Mouse (Mus musculus): Measurements from ENCODE around the gene Adh6b. TPM values are rescaled to one million over a fixed set of nuclear protein-coding genes. Genes with fewer than 3 reads are reported as not detected.

The Adh6b gene
- total RNA-seq (2015; ENCODE audit: low replicate concordance) (not detected in 2 replicates), total RNA-seq (2017; ENCODE audit: low replicate concordance) (not detected in 2 replicates)

GRCm38 (mm10) chr3:138341471-138341870 is at the start of gene Adh6b:
Gene Adh6b (plus strand): TSS chr3:138341775.
- no peak for ATAC-seq (replicated peaks; ENCODE audit: low FRiP score, poor library complexity, severe bottlenecking)

GRCm38 (mm10) chr3:138293298-138293895 is 48.2 kb upstream of the Adh6b start:
- no peak for ATAC-seq (replicated peaks; ENCODE audit: low FRiP score, poor library complexity, severe bottlenecking)

DNA sequence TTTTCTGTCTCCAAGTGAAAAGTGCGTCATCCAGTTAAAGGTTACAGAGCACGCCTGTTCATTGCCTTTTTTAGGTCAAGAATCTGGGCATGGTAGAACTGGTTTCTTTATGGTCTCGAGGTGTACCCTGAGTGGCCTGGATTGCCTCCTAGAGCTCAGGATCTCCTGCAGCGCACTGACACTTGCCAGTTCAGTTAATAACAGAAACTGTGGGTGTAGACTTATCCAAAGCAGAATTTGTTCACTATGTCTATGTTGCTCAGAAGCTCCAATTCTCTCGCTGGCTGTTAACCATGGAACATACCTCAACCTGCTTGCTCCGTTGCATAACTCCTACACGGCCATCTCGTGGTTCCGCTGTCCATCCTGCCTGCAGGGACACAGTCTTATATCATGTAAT is 41.4 kb upstream of the Adh6b start:
- no peak for ATAC-seq (replicated peaks; ENCODE audit: low FRiP score, poor library complexity, severe bottlenecking)

- no peak for ATAC-seq (replicated peaks; ENCODE audit: low FRiP score, poor library complexity, severe bottlenecking)
Measured at GRCm38 (mm10) chr3:138302676-138303075, 38.9 kb upstream of the Adh6b start.

- ATAC-seq (replicated peaks; ENCODE audit: low FRiP score, poor library complexity, severe bottlenecking): no peak
Measured at GRCm38 (mm10) chr3:138303771-138304488, 37.6 kb upstream of the Adh6b start.

- no peak for ATAC-seq (replicated peaks; ENCODE audit: low FRiP score, poor library complexity, severe bottlenecking)
Measured at GRCm38 (mm10) chr3:138304489-138304871, 37.1 kb upstream of the Adh6b start.

- no peak for ATAC-seq (replicated peaks; ENCODE audit: low FRiP score, poor library complexity, severe bottlenecking)
Measured at GRCm38 (mm10) chr3:138305486-138306289, 35.9 kb upstream of the Adh6b start.

- no peak for ATAC-seq (replicated peaks; ENCODE audit: low FRiP score, poor library complexity, severe bottlenecking)
Measured at GRCm38 (mm10) chr3:138306290-138306683, 35.3 kb upstream of the Adh6b start.

- ATAC-seq (replicated peaks; ENCODE audit: low FRiP score, poor library complexity, severe bottlenecking): no peak
Measured at GRCm38 (mm10) chr3:138309910-138310309, 31.7 kb upstream of the Adh6b start.

DNA sequence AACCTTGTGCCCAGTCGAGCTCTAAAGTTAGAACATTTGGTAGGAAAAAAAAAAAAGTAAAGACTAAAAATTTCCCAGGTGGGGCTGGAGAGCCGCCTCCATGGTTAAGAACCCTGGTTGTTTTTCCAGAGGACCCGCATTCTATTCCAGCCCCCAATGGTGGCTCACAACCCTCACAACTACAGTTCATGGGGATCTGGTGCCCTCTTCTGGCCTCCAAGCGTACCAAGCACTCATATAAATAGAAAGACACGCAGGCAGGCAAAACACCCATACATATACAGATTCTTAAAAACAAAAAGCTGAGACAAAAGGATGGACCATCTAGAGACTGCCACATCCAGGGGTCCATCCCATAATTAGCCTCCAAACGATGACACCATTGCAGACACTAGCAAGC is 30.6 kb upstream of the Adh6b start:
- no peak for ATAC-seq (replicated peaks; ENCODE audit: low FRiP score, poor library complexity, severe bottlenecking)

DNA sequence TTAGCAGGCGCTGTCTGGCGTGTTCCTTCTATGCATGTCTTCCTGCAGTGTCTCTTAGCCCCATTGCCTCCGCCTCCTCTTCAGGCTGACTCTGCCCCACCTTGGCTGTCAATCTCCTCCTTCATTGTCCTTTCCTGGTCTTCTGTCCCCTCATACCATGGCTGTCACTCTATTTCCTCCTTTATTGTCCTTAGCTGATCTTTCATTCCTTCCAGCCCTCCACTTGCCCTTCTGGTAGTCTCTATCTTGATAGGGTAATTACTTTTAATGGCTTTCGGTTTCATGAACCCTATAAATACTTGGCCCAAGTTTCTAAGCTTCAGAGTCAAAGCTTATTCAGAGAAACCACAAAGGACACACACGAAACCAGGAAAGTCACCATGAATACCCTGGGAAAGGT is 28.6 kb upstream of the Adh6b start, which contains the start of gene Adh6a:
Gene Adh6a (plus strand): TSS at position 322 of the 400 bp plus-strand sequence.
- no peak for ATAC-seq (replicated peaks; ENCODE audit: low FRiP score, poor library complexity, severe bottlenecking)

DNA sequence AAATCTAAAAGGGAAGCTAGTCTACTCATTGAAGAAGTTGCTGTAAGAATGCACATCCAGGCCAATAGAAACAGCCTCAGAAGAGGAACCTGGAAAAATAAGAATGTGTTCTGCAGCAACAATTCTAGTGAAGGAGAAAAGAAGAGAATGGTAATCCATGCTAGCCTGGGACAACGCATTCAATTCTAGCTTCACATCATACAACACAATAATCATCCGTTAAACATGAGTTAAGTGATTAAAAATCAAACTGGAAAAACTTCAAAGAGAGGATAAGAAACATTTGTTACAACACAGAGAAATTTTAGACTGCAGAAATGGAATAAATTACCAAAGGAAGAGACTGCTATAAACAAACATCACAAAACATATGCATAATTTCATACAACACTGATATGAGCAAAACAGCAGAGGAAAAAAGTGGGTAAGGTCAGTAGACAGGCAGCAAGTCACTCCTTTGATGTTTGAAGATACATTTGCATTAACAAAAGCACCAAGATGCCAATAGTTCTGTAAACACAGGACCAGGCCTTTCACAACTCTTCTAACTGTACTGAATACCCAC is 24.6 kb upstream of the Adh6b start:
- no peak for ATAC-seq (replicated peaks; ENCODE audit: low FRiP score, poor library complexity, severe bottlenecking)

- no peak for ATAC-seq (replicated peaks; ENCODE audit: low FRiP score, poor library complexity, severe bottlenecking)
Measured at GRCm38 (mm10) chr3:138325001-138325400, 16.6 kb upstream of the Adh6b start.

GRCm38 (mm10) chr3:138325466-138325865 is 16.1 kb upstream of the Adh6b start:
- ATAC-seq (replicated peaks; ENCODE audit: low FRiP score, poor library complexity, severe bottlenecking): no peak

DNA sequence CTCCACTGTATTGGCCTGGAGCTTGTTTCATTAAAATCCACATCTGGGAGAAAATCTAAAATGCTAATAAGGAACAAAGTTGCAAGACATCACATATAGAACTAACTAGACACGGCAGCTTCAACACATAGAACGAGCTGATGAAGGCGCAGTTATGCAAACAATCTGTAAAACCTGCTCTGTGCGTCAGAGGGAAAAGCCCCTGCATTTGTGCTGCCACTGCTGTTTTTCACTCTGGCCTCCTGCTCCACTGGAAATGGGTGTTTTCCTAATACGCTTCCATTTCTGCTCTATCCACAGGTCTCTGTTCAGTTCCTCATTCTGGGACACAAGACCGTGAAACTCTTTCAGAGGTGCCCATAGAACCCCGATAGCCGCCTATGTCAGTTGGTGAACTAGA is 7.7 kb upstream of the Adh6b start:
- no peak for ATAC-seq (replicated peaks; ENCODE audit: low FRiP score, poor library complexity, severe bottlenecking)

DNA sequence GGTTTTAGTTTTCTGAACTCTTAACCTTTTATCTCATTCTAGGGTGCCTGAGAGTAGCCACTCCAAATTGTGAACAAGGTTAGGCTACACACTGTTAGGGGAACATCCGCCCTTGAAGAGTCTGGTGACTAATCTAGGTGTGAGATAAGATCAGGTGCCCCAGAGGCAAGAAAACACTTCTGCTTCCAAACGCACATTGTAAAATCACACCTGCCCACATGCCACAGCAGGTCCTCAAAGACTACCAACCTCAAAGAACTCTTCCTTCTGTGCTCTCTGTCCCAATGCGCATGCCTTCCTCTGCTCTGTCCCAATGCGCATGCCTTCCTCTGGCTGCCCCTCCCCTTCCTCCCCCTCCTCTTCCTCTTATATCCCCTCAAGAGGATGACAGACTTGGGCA is 7.3 kb upstream of the Adh6b start:
- no peak for ATAC-seq (replicated peaks; ENCODE audit: low FRiP score, poor library complexity, severe bottlenecking)

DNA sequence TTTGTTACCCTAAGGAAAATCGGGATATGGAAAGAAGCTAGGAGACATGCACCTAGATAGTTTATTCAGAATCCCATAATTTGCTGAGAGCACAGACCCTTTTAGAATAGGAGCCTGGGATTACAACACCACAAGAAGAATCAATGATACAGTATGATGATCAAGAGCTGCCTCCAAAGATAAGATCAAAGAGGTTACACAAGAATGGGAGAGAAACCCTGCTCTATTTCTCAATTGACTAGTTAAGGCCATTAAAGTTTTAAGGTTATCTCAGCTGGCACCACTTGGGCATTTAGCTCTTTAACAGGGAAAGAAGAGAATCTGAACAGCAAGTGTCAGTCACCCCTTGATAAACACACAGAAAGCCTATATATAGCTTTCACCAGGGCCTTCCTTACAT is 6.0 kb upstream of the Adh6b start:
- no peak for ATAC-seq (replicated peaks; ENCODE audit: low FRiP score, poor library complexity, severe bottlenecking)

DNA sequence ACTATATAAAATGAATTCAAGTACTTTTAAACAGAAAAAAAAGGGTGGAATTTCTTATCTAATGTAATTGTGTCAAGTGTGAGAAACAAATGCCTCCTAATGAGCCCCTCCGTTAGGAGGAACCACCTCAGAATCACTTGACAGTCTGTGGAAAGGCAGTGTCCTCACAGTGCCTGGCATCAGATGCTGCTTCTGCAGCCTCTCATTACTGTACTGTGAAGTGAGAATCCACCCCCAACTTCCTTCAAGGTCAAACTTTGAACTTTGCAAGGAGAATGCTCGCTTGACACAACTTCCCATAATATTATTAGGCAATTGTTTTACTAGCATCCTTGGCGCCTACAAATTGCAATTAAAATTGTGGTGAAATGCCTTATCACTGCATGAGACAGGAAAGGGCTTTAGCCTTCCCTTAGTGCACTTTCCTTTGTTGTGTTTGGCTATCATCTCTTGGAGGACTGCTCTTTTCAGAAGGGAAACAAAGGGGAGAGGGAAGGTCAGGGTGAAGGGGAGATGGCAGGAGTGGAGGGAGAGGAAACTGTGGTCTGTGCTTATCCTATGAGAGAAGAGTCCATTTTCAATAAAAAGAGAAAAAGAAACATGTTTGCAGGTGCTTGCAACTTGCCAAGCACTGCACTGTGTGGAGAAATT is 5.3 kb upstream of the Adh6b start:
- ATAC-seq (replicated peaks; ENCODE audit: low FRiP score, poor library complexity, severe bottlenecking): no peak

DNA sequence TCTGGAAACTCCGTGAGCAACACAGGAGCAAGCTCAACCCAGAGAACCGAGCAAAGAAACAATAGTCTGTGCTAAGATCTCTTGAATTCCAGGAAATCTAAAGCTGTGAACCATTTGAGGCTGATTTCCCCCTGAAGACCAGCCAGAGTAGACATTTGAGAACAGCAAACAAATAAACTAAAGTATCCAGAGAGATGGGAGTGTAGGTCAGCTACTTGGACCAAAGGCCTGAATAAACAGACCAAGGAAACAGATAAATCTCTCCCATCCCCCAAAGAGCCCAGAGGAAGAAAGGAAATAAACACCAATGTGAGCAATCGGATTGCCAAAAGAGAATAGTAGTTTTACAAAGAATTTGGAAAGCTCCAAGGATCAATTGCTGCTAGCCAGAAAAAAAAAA is 5.5 kb downstream of the Adh6b start:
- no peak for ATAC-seq (replicated peaks; ENCODE audit: low FRiP score, poor library complexity, severe bottlenecking)
